Mouse (Mus musculus) limb, embryonic 10.5 days (tissue): ENCODE measurements at regions not wholly inside any gene's neighbourhood (a gene's known extent, or its start where the extent isn't known, plus 50 kb on each side); places are given as distances from the start of the nearest gene placed in this dataset.

Experiments used
- DNase-seq: peaks from one replicate; pipeline ENCODE4 v3.0.0-alpha.2; 2017; ENCODE audit warnings: low spot score
- H3K27ac ChIP-seq: fragments of 300-500 bp; sonication (generic); 2 replicates; pipeline ENCODE4 v1.5.1; 2016; ENCODE audit warnings: mild to moderate bottlenecking
- H3K27me3 ChIP-seq: fragments of 300-500 bp; sonication (generic); 2 replicates; pipeline ENCODE4 v1.6.1; 2016; ENCODE audit warnings: low read depth, mild to moderate bottlenecking; ENCODE audit not compliant: poor library complexity, severe bottlenecking
- H3K36me3 ChIP-seq: fragments of 300-500 bp; sonication (generic); 2 replicates; pipeline ENCODE4 v1.6.1; 2016; ENCODE audit warnings: mild to moderate bottlenecking, moderate library complexity
- H3K4me1 ChIP-seq: fragments of 300-500 bp; sonication (generic); 2 replicates; pipeline ENCODE4 v1.6.1; 2016
- H3K4me3 ChIP-seq: fragments of 300-500 bp; sonication (generic); 2 replicates; pipeline ENCODE4 v1.5.1; 2016; ENCODE audit warnings: mild to moderate bottlenecking, moderate library complexity
- H3K9me3 ChIP-seq: fragments of 300-500 bp; sonication (generic); replicated peaks from 2 replicates; pipeline ENCODE4 v1.6.1; 2016; ENCODE audit warnings: mild to moderate bottlenecking
- WGBS: fragments of 180-500 bp; shearing (Covaris S2); methylation state at CpG from one replicate; pipeline ENCODE4 v1.1.7; 2016; 5-methylcytosine and 5-hydroxymethylcytosine counted together

DNA sequence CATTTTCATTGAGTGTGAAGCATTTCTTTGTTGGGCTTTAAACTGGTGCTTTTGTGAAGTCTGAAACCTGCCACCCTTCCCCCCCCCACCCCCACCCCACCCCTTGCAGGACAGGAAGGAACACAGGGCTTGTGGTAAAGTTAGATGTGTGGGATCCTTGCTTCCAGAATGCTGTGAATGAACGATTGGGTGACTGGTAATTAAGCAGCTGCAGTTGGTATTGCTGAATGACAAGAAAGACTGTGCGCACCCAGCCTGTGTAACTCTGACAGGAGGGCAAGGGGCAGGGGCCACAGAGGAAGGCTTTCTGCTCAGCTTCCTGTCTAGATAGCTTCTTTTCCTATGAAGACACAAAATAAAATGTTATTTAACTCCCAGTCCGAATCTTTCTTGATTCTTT, 300.1 kb upstream of the Auts2 start:
- H3K36me3 ChIP-seq = no peaks in the 10 kb centered on the region
- H3K4me3 ChIP-seq = no peak overlapping the region
- H3K27me3 ChIP-seq = no peaks in the 10 kb centered on the region
- H3K4me1 ChIP-seq = peaks cover 7% of the 10 kb centered on the region
- no peak for DNase-seq
- H3K27ac ChIP-seq = no peak overlapping the region
- H3K9me3 ChIP-seq = no peaks in the 10 kb centered on the region
- WGBS = 63% methylated on average over 3 of the region's 3 CpGs

GRCm38 (mm10) chr5:132841794-132842193, 298.6 kb upstream of the Auts2 start:
- Histone ChIP-seq H3K4me1 (peaks cover 7% of the 10 kb centered on the region), H3K9me3 (no peaks in the 10 kb centered on the region), H3K27ac (no peak overlapping the region), H3K36me3 (no peaks in the 10 kb centered on the region), H3K27me3 (no peaks in the 10 kb centered on the region), H3K4me3 (no peak overlapping the region)
- 94% methylated on average over 3 of the region's 3 CpGs for whole genome bisulfite sequencing
- DNase-seq = no peak

- no peak overlapping the region for H3K27ac ChIP-seq
- no peak overlapping the region for H3K4me3 ChIP-seq
- no peak for DNase-seq
- H3K27me3 ChIP-seq = no peaks in the 10 kb centered on the region
- H3K4me1 ChIP-seq = no peaks in the 10 kb centered on the region
- WGBS = 82% methylated on average over 2 of the region's 2 CpGs
- no peaks in the 10 kb centered on the region for H3K36me3 ChIP-seq
- no peaks in the 10 kb centered on the region for H3K9me3 ChIP-seq
These were observed 294.3 kb upstream of the Auts2 start for GRCm38 (mm10) chr5:132837420-132837819.

- H3K27me3 ChIP-seq = no peaks in the 10 kb centered on the region
- no peak overlapping the region for H3K4me3 ChIP-seq
- no peak overlapping the region for H3K27ac ChIP-seq
- 91% methylated on average over 7 of the region's 7 CpGs for WGBS
- H3K36me3 ChIP-seq = no peaks in the 10 kb centered on the region
- DNase-seq = no peak
- H3K4me1 ChIP-seq = no peaks in the 10 kb centered on the region
- H3K9me3 ChIP-seq = no peaks in the 10 kb centered on the region
These were observed 285.8 kb upstream of the Auts2 start for GRCm38 (mm10) chr5:132828993-132829392.

- Histone ChIP-seq H3K27ac (no peak overlapping the region), H3K36me3 (no peaks in the 10 kb centered on the region), H3K27me3 (no peaks in the 10 kb centered on the region), H3K4me1 (no peaks in the 10 kb centered on the region), H3K4me3 (no peak overlapping the region), H3K9me3 (no peaks in the 10 kb centered on the region)
- 91% methylated on average over 10 of the region's 10 CpGs for WGBS
- no peak for DNase-seq
These were observed 284.6 kb upstream of the Auts2 start for GRCm38 (mm10) chr5:132827555-132828333.

DNA sequence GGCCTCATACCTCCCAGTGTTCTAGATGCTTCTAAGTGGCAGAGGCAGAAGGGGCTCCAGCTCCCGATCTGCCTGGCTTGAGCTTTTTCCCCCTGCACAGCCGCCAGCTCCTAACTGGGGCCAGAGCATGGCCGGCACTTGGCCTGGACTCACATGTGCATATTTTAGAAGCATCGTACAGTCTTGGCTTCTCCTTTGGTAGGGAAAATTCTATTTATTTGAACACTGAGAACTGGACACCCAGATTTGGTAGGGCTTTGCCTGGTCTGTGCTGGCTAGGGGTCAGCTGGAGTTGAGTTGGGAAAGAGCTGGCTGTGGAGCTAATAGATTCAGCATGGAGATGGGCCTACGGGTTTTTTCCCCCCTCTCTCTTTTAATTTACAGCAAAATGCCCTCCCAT, 282.9 kb upstream of the Auts2 start:
- H3K4me1 ChIP-seq = no peaks in the 10 kb centered on the region
- no peaks in the 10 kb centered on the region for H3K9me3 ChIP-seq
- no peak for DNase-seq
- WGBS = 89% methylated on average over 5 of the region's 5 CpGs
- H3K27ac ChIP-seq = no peak overlapping the region
- no peaks in the 10 kb centered on the region for H3K27me3 ChIP-seq
- no peak overlapping the region for H3K4me3 ChIP-seq
- H3K36me3 ChIP-seq = no peaks in the 10 kb centered on the region

GRCm38 (mm10) chr5:132817665-132818064, 274.5 kb upstream of the Auts2 start:
- 84% methylated on average over 9 of the region's 9 CpGs for WGBS
- Histone ChIP-seq H3K4me1 (no peaks in the 10 kb centered on the region), H3K27me3 (no peaks in the 10 kb centered on the region), H3K27ac (no peak overlapping the region), H3K36me3 (no peaks in the 10 kb centered on the region), H3K9me3 (no peaks in the 10 kb centered on the region), H3K4me3 (no peak overlapping the region)
- DNase-seq = no peak

- no peak overlapping the region for H3K4me3 ChIP-seq
- no peaks in the 10 kb centered on the region for H3K27me3 ChIP-seq
- H3K4me1 ChIP-seq = no peaks in the 10 kb centered on the region
- H3K9me3 ChIP-seq = no peaks in the 10 kb centered on the region; the same call in 1 of the 2 replicates
- no peak overlapping the region for H3K27ac ChIP-seq
- DNase-seq = no peak
- 90% methylated on average over 4 of the region's 4 CpGs for WGBS
- H3K36me3 ChIP-seq = no peaks in the 10 kb centered on the region
These were observed 266.0 kb upstream of the Auts2 start for GRCm38 (mm10) chr5:132809181-132809580.

GRCm38 (mm10) chr5:132796061-132796460, 252.9 kb upstream of the Auts2 start:
- no peaks in the 10 kb centered on the region for H3K4me1 ChIP-seq
- H3K27ac ChIP-seq = no peak overlapping the region
- H3K4me3 ChIP-seq = no peak overlapping the region
- DNase-seq = no peak
- 95% methylated on average over 1 of the region's 1 CpGs for WGBS
- H3K36me3 ChIP-seq = no peaks in the 10 kb centered on the region
- H3K27me3 ChIP-seq = no peaks in the 10 kb centered on the region
- H3K9me3 ChIP-seq = no peaks in the 10 kb centered on the region

GRCm38 (mm10) chr5:132792484-132792883, 249.3 kb upstream of the Auts2 start:
- Histone ChIP-seq H3K4me1 (no peaks in the 10 kb centered on the region), H3K36me3 (no peaks in the 10 kb centered on the region), H3K9me3 (no peaks in the 10 kb centered on the region), H3K27ac (no peak overlapping the region), H3K4me3 (no peak overlapping the region), H3K27me3 (no peaks in the 10 kb centered on the region)
- 68% methylated on average over 5 of the region's 5 CpGs for WGBS
- no peak for DNase-seq

DNA sequence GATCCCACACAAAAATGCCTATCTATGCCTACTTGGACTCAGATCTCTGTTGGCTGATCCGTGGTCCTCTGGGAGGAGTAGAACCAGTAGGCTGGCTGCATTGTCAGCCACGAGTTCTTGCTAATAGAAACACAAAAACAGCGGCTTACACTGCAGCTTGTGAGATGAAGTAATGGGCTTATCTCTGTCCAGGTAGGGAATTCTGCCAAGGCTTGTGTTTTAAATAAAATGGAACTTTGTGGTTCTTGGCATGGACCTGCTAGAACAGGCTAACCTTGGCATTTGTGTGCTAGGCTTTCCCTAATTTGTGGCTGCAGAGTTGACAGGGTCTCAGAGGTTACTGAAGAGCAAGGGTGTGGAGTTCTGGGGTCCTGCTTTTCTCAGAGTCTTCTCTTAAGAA, 242.1 kb upstream of the Auts2 start:
- WGBS = 83% methylated on average over 3 of the region's 3 CpGs
- no peak for DNase-seq

DNA sequence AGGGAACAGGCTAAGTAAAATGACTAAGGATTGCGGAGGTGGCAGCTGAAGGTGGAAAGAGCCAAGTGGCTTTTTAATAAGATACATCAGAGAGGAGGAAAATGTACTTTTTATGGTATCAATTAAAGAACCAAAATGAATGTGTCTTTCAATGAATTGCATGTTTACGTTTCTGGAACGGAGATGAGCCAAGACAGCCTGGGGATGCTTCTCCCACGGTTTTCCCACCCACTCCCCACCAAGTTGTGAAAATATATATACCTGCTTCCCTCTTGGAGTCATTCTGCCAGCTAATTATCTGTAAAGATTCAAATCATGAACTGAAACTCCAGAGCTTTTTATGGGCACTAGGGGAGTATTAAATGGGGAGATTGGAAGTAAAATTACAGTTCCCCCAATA, 241.6 kb upstream of the Auts2 start:
- Histone ChIP-seq H3K4me1 (peaks cover 7% of the 10 kb centered on the region), H3K9me3 (no peaks in the 10 kb centered on the region), H3K36me3 (no peaks in the 10 kb centered on the region), H3K27ac (no peak overlapping the region), H3K4me3 (no peak overlapping the region), H3K27me3 (no peaks in the 10 kb centered on the region)
- DNase-seq = no peak
- 83% methylated on average over 4 of the region's 4 CpGs for WGBS

More for the DNA sequence above, 242.1 kb upstream of the Auts2 start:
- Histone ChIP-seq H3K4me1 (peaks cover 7% of the 10 kb centered on the region), H3K27ac (no peak overlapping the region), H3K9me3 (no peaks in the 10 kb centered on the region), H3K36me3 (no peaks in the 10 kb centered on the region), H3K4me3 (no peak overlapping the region), H3K27me3 (no peaks in the 10 kb centered on the region)

DNA sequence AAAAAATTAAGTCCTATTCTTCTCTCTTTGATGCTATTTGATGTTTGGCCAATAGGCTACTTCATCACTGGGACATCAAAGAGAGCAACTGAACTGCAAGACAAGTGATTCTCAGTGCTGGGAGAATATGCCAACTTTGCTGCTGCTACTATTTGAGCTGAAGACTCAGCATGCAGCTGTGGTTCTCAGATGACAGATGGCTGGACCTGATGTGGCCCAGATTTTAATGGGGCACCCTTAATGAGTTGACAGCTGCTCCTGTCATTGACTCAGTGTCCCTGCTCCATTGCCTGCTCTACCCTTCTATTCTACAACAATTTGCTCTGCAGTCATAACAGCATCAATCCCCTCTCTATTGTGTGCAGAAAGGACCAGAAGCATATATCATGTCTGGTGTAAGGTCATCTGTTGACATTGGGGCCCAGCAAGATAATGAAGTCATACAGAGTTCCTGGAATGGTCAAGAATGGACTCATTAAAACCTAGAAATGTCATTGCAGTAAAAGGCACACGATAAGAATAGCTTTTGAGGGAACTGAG, 231.1 kb upstream of the Auts2 start:
- no peak for DNase-seq
- Histone ChIP-seq H3K4me3 (no peak overlapping the region), H3K36me3 (no peaks in the 10 kb centered on the region), H3K27ac (no peak overlapping the region), H3K4me1 (no peaks in the 10 kb centered on the region), H3K9me3 (no peaks in the 10 kb centered on the region), H3K27me3 (no peaks in the 10 kb centered on the region)
- WGBS = 85% methylated on average over 1 of the region's 1 CpGs

- Histone ChIP-seq H3K27ac (no peak overlapping the region), H3K36me3 (no peaks in the 10 kb centered on the region), H3K4me3 (no peak overlapping the region), H3K9me3 (no peaks in the 10 kb centered on the region), H3K4me1 (no peaks in the 10 kb centered on the region), H3K27me3 (no peaks in the 10 kb centered on the region)
- no peak for DNase-seq
- 73% methylated on average over 4 of the region's 4 CpGs for WGBS
These were observed 217.3 kb upstream of the Auts2 start for GRCm38 (mm10) chr5:132760396-132760795.
